Mouse (Mus musculus) thymus, adult 2 months (tissue): ENCODE measurements around the gene Trabd2b.

Experiments
- CTCF ChIP-seq: fragments of 200-500 bp; IDR thresholded peaks from 2 replicates; pipeline ENCODE4 v1.5.1; 2012; ENCODE audit warnings: mild to moderate bottlenecking, control low read depth, low read length, moderate library complexity, borderline replicate concordance; ENCODE audit not compliant: control insufficient read depth, poor library complexity, insufficient read depth; ENCODE audit errors: extremely low read depth
- POLR2A ChIP-seq: fragments of 200-500 bp; IDR thresholded peaks from 2 replicates; pipeline ENCODE4 v1.6.1; 2012; ENCODE audit warnings: mild to moderate bottlenecking, low read length, control low read depth, moderate library complexity; ENCODE audit not compliant: control insufficient read depth, poor library complexity, insufficient read depth; ENCODE audit errors: extremely low read depth

- TF ChIP-seq CTCF (no peak), POLR2A (no peak)
Observed at GRCm38 (mm10) chr4:114385236-114385635, 21.3 kb upstream of the Trabd2b start.
